Mouse (Mus musculus) spleen, embryonic (tissue): ENCODE data around the gene Acyp1.
"Not testable (repeated sequence)": the region's sequence is repeated elsewhere in the genome, so short reads cannot be mapped to it uniquely, and the experiment has no call there.

Experiments
- CTCF ChIA-PET: fragments of 350-600 bp; sonication (Branson Sonifier 250); formaldehyde crosslinking; loops from one replicate; lab custom pipeline; 2022; lab: Charles Lee

The Acyp1 gene

GRCm38 (mm10) chr12:85284996-85285395, 3.2 kb downstream of the Acyp1 start:
- CTCF ChIA-PET: interaction anchor here (1.1 to 1.2 kb wide), 2 partner anchors 20 to 115 kb away, joined by 3 to 4 read pairs; no protein-coding TSS in a partner anchor

- CTCF ChIA-PET: no interaction called here
Observed at GRCm38 (mm10) chr12:85284331-85284730, 3.9 kb downstream of the Acyp1 start.

- CTCF ChIA-PET: not testable (repeated sequence)
Observed at GRCm38 (mm10) chr12:85281756-85282155, 6.5 kb downstream of the Acyp1 start.

GRCm38 (mm10) chr12:85280845-85281651, 7.2 kb downstream of the Acyp1 start:
- CTCF ChIA-PET: interaction anchor here (0.5 to 1.1 kb wide), 7 partner anchors 19 to 316 kb away, joined by 3 to 17 read pairs (median 4); no protein-coding TSS in a partner anchor

GRCm38 (mm10) chr12:85280105-85280844, 8.0 kb downstream of the Acyp1 start:
- CTCF ChIA-PET: interaction anchor here (0.6 to 1.1 kb wide), 7 partner anchors 25 to 317 kb away, joined by 3 to 17 read pairs (median 4); no protein-coding TSS in a partner anchor

GRCm38 (mm10) chr12:85279396-85280080, 8.7 kb downstream of the Acyp1 start:
- CTCF ChIA-PET: interaction anchor here (0.8 kb wide), 2 partner anchors 29 to 41 kb away, joined by 4 read pairs; no protein-coding TSS in a partner anchor

GRCm38 (mm10) chr12:85278919-85279318, 9.3 kb downstream of the Acyp1 start:
- CTCF ChIA-PET: interaction anchor here (0.8 kb wide), 1 partner anchor 41 kb away, joined by 4 read pairs; no protein-coding TSS in a partner anchor

GRCm38 (mm10) chr12:85276273-85276672, 12.0 kb downstream of the Acyp1 start:
- CTCF ChIA-PET: interaction anchor here (0.6 kb wide), 1 partner anchor 1177 kb away, joined by 4 read pairs; no protein-coding TSS in a partner anchor

GRCm38 (mm10) chr12:85273508-85273907, 14.7 kb downstream of the Acyp1 start:
- CTCF ChIA-PET: no interaction called here

- CTCF ChIA-PET: no interaction called here
Observed at GRCm38 (mm10) chr12:85271843-85272206, 16.4 kb downstream of the Acyp1 start.

GRCm38 (mm10) chr12:85271132-85271842, 17.0 kb downstream of the Acyp1 start:
- CTCF ChIA-PET: no interaction called here

- CTCF ChIA-PET: no interaction called here
Observed at GRCm38 (mm10) chr12:85270319-85270718, 17.9 kb downstream of the Acyp1 start, which contains the start of gene Mlh3. Gene Mlh3, minus strand, starts transcription at chr12:85270599.

- CTCF ChIA-PET: no interaction called here
Observed at GRCm38 (mm10) chr12:85269821-85270220, 18.4 kb downstream of the Acyp1 start.

GRCm38 (mm10) chr12:85266248-85266647, 22.0 kb downstream of the Acyp1 start:
- CTCF ChIA-PET: no interaction called here

GRCm38 (mm10) chr12:85264940-85265339, 23.3 kb downstream of the Acyp1 start:
- CTCF ChIA-PET: no interaction called here

- CTCF ChIA-PET: no interaction called here
Observed at GRCm38 (mm10) chr12:85264531-85264930, 23.7 kb downstream of the Acyp1 start.

GRCm38 (mm10) chr12:85263190-85263589, 25.0 kb downstream of the Acyp1 start:
- CTCF ChIA-PET: no interaction called here

- CTCF ChIA-PET: no interaction called here
Observed at GRCm38 (mm10) chr12:85262489-85262888, 25.7 kb downstream of the Acyp1 start.

GRCm38 (mm10) chr12:85257008-85257639, 31.1 kb downstream of the Acyp1 start:
- CTCF ChIA-PET: interaction anchor here (1.1 kb wide), 1 partner anchor 39 kb away, joined by 3 read pairs; no protein-coding TSS in a partner anchor

GRCm38 (mm10) chr12:85256074-85256751, 32.0 kb downstream of the Acyp1 start:
- CTCF ChIA-PET: interaction anchor here (1.1 kb wide), 1 partner anchor 38 kb away, joined by 3 read pairs; no protein-coding TSS in a partner anchor
